Mouse (Mus musculus) cortical plate, adult 2 months (tissue): ENCODE measurements around the gene Afg1l. TPM values are rescaled to one million over a fixed set of nuclear protein-coding genes. Genes with fewer than 3 reads are reported as not detected.

Source experiments
- H3K27ac ChIP-seq: fragments of 200-500 bp; 2 replicates; pipeline ENCODE4 v1.5.1; 2012; ENCODE audit warnings: low read length, control low read depth, inconsistent platforms; ENCODE audit not compliant: insufficient read depth
- H3K4me1 ChIP-seq: fragments of 200-500 bp; 2 replicates; pipeline ENCODE4 v1.6.1; 2011; ENCODE audit warnings: low read length; ENCODE audit not compliant: control insufficient read depth, insufficient read depth
- H3K4me3 ChIP-seq: fragments of 200-500 bp; 2 replicates; pipeline ENCODE4 v1.5.1; 2011; ENCODE audit warnings: mild to moderate bottlenecking, low read length, control low read depth; ENCODE audit not compliant: insufficient read depth
- CTCF ChIP-seq: fragments of 200-500 bp; IDR thresholded peaks from 2 replicates; pipeline ENCODE4 v1.5.1; 2011; ENCODE audit warnings: mild to moderate bottlenecking, control low read depth, low read length; ENCODE audit not compliant: insufficient read depth; ENCODE audit errors: extremely low read depth
- POLR2A ChIP-seq: fragments of 200-500 bp; IDR thresholded peaks from 2 replicates; pipeline ENCODE4 v1.6.1; 2011; ENCODE audit warnings: mild to moderate bottlenecking, low read length, control low read depth; ENCODE audit not compliant: insufficient read depth; ENCODE audit errors: extremely low read depth
- polyA plus RNA-seq: library from polyadenylated mRNA; depleted of rRNA; stranded (reverse); fragments of >200 nt; gene quantifications from 2 replicates; pipeline ENCODE4 v1.2.3, GENCODE M21; 2012; rRNA removed

Afg1l gene
- 18.8 and 19.6 TPM in 2 replicates for polyA plus RNA-seq

DNA sequence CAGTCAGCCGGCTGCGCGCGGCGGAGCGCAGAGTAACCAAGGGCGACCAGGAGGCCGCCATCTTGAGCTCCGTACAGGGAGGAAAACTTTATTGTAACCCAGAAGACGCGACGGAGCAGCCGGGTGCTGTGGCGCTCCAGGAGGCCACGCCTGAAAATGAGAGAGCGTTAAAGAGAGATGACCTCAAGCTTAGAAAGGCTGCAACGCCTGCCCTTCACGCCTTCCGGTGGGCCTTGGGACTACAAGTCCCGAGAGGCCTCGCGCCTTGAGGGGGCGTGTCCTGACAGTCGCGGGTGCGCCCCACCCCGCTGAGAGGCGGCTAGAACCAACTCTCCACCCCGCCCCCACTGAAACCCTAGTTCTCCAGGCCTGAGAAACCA lies at the start of gene Afg1l:
Gene Afg1l (minus strand): TSS at position 225 of the 380 bp plus-strand sequence.
- Histone ChIP-seq H3K4me1 (0 out of 2 replicates have a peak, but pooled peaks cover 1% of the 10 kb centered on the region), H3K27ac (peak within 1 kb of the TSS; percentile 89), H3K4me3 (peak within 1 kb of the TSS; percentile 76)
- no peak for TF ChIP-seq CTCF
- peak; percentile 76 for TF ChIP-seq POLR2A

DNA sequence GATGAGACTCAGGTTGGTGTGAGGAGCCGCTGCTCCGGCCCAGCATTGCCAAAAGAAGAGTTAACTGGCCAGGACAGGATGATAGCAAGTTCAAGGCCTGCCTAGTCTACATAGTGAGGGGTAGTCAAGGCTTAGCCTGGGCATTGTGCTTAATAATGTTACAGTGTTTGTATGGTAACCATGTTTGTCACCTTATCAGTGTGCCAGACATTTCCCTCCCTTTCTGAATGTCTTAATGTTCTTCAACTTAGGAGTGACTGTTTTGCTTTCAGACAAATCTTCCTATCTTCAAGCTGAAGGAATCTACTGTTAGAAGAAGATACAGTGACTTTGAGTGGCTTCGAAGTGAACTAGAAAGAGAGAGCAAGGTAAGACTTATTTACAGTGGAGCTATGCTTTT lies 47.3 kb upstream of the Afg1l start:
- TF ChIP-seq POLR2A, result no peak
- no peak for TF ChIP-seq CTCF
- Histone ChIP-seq H3K4me3 (no peak overlapping the region), H3K4me1 (no peaks in the 10 kb centered on the region), H3K27ac (no peak overlapping the region)

GRCm38 (mm10) chr10:42523556-42524162 lies 45.3 kb upstream of the Afg1l start:
- H3K4me1 ChIP-seq, result no peaks in the 10 kb centered on the region
- no peak for TF ChIP-seq POLR2A
- TF ChIP-seq CTCF, result no peak
- H3K4me3 ChIP-seq, result no peak overlapping the region
- no peak overlapping the region for H3K27ac ChIP-seq

GRCm38 (mm10) chr10:42522912-42523311 lies 44.5 kb upstream of the Afg1l start:
- TF ChIP-seq POLR2A (no peak), CTCF (no peak)

DNA sequence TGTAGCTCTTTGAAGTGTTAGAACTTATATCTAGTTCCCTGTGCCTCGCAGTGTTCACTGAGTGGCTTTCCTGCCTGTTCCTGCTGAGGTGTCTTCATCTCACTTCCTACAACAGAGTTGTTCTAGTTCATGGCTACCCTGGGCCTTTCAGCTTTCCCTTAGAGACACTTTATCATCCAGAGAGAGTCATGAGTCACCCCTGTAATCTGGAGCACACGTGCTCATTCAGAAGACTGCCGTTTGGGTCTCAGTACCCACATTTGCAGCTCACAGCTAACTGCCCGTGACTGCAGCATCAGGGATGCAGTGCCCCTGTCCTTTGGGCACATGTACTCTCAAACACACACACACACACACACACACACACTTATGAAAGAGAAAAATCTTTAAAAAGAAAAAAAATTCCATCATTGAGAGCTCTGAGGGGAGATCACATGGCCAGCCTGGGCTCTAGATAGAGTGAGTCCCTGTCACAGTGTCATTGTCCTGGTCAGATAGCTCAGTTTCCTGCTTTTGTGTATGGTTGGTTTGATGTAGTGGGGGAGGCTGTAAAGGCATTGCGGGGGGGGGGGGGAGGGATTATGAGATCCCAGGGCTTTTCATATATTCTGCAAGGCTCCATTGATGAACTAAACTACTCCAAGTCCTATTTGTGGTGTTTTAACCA lies 43.1 kb upstream of the Afg1l start:
- no peaks in the 10 kb centered on the region for H3K4me1 ChIP-seq
- no peak overlapping the region for H3K4me3 ChIP-seq
- H3K27ac ChIP-seq, result no peak overlapping the region
- TF ChIP-seq CTCF (no peak), POLR2A (no peak)

More at GRCm38 (mm10) chr10:42522912-42523311, 44.5 kb upstream of the Afg1l start:
- no peak overlapping the region for H3K4me3 ChIP-seq
- no peaks in the 10 kb centered on the region for H3K4me1 ChIP-seq
- H3K27ac ChIP-seq, result no peak overlapping the region

DNA sequence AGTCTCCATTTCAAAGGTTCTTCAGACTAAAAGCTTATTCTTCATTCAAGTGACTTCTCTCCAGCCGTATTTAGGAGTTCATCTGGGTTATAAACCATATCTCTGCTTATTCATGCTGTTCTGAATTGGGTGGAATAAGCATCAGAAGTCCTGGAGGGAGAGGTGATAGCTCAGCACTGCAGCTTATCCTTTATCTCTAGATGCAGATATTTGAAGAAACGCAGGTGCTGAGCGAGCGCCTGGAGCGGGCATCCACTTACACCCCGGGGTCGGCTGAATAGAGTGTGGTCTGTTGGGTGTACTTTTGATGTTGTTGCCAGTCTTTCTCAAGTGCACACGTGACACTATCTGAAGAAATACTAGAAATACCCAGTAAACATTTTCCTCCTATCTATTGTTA lies 40.0 kb upstream of the Afg1l start:
- Histone ChIP-seq H3K27ac (no peak overlapping the region), H3K4me1 (no peaks in the 10 kb centered on the region), H3K4me3 (no peak overlapping the region)
- TF ChIP-seq POLR2A, result no peak
- TF ChIP-seq CTCF, result no peak

DNA sequence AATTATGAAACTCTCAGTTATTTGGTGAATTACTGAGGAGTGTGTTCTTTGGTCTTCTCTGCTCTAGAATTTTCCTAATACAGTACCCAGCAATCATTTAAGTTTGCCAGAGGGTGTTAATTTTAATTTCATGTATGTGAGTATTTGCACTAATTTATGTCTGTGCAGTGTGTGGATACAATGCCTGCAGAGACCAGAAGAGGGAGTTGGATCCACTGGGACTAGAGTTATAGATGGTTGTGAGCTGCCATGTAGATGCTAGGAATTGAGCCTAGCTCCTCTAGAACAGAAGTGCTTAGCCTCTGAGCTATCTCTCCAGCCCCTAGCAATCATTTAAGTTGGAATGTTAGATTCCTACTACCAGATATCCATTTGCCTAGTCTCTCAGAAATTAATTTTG lies 35.8 kb upstream of the Afg1l start:
- H3K4me3 ChIP-seq, result no peak overlapping the region
- no peaks in the 10 kb centered on the region for H3K4me1 ChIP-seq
- no peak for TF ChIP-seq CTCF
- no peak for TF ChIP-seq POLR2A
- no peak overlapping the region for H3K27ac ChIP-seq

DNA sequence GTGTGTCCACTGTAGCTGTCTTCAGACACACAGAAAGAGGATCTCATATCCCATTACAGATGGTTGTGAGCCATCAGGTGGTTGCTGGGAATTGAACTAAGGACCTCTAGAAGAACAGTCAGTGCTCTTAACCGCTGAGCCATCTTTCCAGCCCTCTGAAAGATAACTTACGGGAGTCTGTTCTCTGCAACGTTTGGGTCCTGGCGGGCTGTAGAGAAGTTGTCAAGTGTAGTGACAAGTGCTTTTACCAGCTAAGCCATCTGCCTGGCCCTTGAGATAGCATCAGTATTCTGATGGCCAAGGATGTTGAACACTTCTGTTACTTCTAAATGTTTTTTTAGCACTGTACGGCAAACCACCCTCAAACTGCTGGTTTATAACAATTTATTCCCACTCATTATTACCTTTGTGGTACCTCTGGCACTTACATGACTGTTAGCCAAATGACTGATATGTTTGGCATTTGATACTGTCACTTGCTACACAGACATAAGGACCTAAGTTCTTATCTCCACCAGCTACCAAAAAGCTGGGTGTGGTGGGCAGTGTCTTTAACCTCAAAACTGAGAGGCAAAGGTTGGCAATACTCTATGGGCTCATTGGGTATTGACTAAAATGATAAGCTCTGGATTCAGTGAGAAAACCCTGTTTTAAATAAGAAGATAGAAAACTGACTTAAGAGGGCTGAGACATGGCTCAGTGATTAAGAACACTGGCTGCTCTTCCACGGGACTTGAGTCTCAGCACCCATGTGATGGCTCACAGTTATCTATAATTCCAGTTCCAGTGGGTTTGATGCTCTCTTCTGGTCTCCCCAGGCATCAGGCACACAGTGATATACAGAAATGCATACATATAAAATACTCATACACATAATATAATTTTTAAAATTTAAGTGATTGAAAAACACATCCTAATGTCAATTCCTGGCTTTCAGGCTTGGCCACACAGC lies 33.1 kb upstream of the Afg1l start:
- Histone ChIP-seq H3K4me3 (no peak overlapping the region), H3K27ac (no peak overlapping the region), H3K4me1 (no peaks in the 10 kb centered on the region; the same call in 1 of the 2 replicates)
- TF ChIP-seq CTCF (no peak), POLR2A (no peak)

- no peak for TF ChIP-seq POLR2A
- H3K27ac ChIP-seq, result no peak overlapping the region
- H3K4me3 ChIP-seq, result no peak overlapping the region
- H3K4me1 ChIP-seq, result no peaks in the 10 kb centered on the region; the same call in 1 of the 2 replicates
These were observed 31.8 kb upstream of the Afg1l start for GRCm38 (mm10) chr10:42510141-42510540.

DNA sequence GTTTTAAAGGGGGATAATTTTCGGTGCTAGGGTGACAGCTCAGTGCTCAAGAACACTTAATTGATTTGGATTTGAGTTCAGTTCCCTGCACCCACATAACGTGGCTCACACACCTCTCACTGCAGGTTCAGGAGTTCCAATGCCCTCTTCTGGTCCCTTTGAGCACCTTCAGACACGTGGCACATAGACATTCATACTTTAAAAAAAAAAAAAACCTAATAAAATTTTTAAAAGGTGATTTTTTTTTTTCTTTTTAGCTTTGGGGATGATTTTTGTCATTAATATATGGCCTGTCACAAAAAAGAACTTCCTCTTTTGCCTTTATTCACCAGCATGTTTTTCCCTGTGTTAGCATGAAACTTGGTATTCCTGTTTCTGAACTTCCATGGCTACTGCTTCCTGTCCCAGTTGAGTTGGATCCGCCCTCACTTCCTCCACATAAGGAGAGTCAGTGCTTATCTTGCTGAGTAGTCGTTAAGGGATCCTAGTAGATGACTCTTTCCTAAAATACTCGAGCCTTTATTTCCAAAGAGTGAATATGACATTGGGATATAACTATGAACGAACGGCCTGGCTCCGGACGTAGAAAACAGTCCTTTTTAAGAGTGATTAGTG lies 25.8 kb upstream of the Afg1l start:
- TF ChIP-seq CTCF, result no peak
- no peak for TF ChIP-seq POLR2A
- Histone ChIP-seq H3K4me1 (no peaks in the 10 kb centered on the region; the same call in 1 of the 2 replicates), H3K27ac (no peak overlapping the region), H3K4me3 (no peak overlapping the region)
